Mouse (Mus musculus) layer of hippocampus, postnatal 10 days (tissue): ENCODE data around the gene Cyb561d1. TPM values are rescaled to one million over a fixed set of nuclear protein-coding genes. Genes with fewer than 3 reads are reported as not detected.
A peak's percentile ranks its signal among the peaks of the same experiment; 100 is the strongest.
"Not testable (repeated sequence)": the region's sequence is repeated elsewhere in the genome, so short reads cannot be mapped to it uniquely, and the experiment has no call there.

ENCODE experiments used
- DNase-seq, 2 experiments: peaks; one replicate each; pipeline ENCODE4 v3.0.0; 2021; ENCODE audit warnings: low spot score in 2 of 2
- long read RNA-seq: library from polyadenylated mRNA; stranded (forward); transcript quantifications from one replicate; pipeline ENCODE4 v2.0.0, GENCODE M21; 2023
- total RNA-seq, 2 experiments: library from RNA; stranded (reverse); gene quantifications; 2 replicates each; pipeline ENCODE4 v1.2.3; 2021

Gene Cyb561d1
- total RNA-seq: 10 to 100 TPM; 10.6 to 11.2 TPM
- long read RNA-seq, full-length matches to known transcripts: 6 of 10 reads
- long read RNA-seq, partial matches to known transcripts: 0 of 10 reads
- long read RNA-seq, other reads (novel, unspliced or antisense): 4 of 10 reads

DNA sequence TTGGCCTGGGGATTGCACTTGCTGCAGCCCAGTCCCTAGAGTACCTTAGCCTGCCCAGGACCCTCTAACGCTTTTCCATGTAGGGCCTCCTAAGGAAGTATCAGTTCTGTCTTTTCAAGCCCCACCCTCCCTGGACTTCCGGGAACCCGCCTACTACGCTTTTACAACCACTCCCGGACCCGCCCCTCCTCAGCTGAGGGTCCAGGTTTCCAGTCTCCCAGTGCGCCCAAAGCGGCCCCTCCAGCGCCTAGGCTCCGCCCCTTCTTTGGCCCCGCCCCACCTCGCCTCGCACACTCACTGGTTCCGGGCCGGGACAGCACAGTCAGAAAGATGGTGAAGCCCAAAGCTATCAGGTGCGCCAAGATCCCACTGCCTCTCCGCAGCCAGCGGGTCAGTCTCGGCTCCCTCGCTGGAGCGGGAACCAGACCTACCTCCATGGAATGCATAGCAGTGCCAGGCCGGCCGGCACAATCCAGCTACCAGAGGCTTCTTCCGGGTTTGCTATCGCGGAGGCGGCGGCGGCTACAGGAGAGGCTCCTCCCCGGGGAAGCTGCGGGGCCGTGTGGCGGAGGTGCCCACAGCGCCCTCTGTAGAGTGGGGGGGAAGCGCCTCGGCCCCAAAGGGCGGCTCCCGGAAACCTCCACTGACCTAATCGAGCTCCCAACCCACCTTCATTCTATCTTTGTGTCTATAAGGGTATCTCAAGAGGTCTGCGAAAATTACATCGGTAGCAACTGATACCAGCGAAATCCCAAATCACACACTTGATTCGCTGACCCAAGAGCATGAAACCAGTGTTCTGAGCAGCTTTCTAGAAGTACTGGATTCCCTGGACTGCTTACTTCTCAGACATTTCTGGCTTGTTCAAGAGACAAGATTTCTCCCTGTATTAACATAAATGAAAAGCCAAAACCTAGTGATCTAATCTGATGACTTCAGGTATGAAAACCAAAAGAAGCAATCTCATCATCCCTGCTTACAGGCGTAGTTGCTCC lies at the start of gene Cyb561d1:
Gene Cyb561d1 (minus strand): TSS at position 884 of the 995 bp plus-strand sequence.
- DNase-seq: peak; percentile 88 to 94

GRCm38 (mm10) chr3:108246857-108247256 lies 45.8 kb upstream of the Cyb561d1 start:
- DNase-seq: no peak

DNA sequence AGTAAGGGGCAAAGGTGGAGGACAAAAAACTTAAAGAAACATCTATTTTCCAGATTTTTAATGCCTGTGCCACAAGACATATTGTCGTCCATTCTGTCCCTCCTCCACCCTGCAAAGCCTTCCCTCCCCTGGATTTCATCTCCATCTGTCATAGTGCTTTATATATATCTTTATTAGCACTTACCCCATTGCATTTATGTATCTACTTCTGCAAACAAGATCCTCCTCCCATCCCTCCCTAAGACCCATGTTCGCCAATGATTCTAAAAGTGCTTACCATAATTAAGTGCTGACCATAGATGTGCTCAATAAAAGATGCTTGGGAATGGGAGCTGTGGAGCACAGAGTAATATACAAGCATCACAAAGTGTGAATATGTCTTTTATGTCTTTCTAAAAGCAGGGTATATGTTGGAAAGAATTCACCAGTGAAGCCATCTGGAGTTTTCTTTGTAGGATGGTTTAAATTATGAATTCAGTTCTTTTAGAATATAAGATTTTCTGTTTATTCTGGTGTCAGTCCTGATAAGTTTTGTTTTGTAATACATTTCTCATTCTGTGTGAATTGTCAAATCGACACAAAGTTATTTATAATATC lies 40.3 kb upstream of the Cyb561d1 start:
- DNase-seq: no peak

GRCm38 (mm10) chr3:108237474-108238102 lies 36.6 kb upstream of the Cyb561d1 start:
- DNase-seq: not testable (repeated sequence)

- no peak for DNase-seq
Observed at GRCm38 (mm10) chr3:108231646-108232045, 30.6 kb upstream of the Cyb561d1 start.

GRCm38 (mm10) chr3:108227521-108227920 lies 26.5 kb upstream of the Cyb561d1 start:
- no peak for DNase-seq

DNA sequence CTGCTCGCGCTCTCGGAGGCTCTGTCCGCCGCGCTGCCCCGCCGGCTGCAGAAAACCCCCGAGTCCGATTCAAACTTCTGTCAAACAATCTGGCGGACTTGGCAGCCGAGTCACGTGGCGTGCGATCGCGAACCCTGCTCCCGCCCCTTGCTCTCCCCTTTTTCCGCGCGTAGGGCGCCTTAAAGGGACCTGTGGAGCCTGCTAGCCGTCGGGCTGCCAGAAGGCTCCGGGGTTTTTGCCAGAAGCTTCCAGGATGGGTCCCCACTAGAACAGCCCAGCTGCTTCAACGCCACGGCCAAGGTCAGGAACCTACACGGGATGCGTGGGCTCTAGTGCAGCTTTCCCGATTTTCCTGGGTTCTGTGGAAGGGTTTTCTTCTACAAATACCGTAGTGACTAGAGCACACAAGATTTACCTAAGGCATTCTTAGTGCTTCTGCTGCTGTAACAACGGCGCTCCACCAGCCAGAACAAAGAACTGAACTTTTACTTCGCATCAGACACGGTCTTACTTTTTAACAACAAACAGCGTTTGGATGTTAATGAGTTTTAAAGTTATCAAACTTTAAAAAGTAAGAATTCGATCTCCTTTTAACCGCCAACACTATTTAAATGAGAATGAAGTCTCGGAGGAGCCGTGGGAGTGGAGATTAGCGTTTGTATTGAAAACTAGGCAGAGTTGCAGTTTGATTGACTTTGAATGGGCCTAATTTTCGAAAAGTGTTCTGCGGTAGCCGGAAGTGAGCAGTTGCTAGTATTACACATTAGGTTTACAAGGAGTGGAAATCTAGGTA lies 25.7 kb upstream of the Cyb561d1 start, which contains the start of gene Sypl2:
Gene Sypl2 (minus strand): TSS at position 91 of the 793 bp plus-strand sequence.
- DNase-seq: peak; percentile 30 to 52

GRCm38 (mm10) chr3:108225711-108226557 lies 24.9 kb upstream of the Cyb561d1 start:
- DNase-seq: peak in 1 of 2 experiments; percentile 14

DNA sequence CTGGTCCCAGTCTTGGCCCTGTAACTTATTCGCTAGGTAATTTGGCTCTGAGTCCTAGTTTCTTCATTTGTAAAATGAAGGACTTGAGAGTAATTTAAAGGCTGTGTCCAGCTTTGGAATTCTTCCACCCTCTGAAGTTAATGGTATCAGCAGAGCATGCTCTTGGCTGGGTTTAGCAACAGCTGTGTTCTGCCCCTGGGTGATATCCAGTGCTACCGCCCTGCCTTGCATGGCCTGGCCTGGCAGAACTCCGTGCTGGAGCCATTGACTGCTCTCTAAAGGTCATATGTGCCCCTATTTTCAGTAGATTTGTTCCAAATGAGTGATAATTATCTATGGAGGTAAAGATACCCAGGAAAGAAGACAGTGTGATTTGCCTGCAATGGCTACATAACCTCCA lies 19.6 kb upstream of the Cyb561d1 start:
- no peak for DNase-seq

DNA sequence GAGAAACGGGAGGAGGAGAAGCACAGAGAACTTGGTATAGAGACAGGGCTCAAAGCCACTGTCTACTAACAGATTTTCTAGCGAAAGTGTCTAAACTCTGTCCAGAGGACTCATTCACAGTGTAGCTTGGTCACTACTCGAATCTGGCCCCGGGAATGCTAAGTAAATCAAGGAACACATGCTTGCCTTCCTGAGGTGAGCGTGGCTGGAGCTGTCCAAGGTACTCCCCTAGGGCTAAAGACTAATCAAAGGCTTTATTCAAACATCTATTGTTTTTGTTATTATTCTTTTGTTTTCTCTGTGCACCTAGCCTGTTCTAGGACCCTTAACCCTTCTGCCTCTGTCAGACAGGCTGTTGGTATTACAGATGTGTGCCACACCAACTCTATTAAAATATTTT lies 13.7 kb upstream of the Cyb561d1 start:
- no peak for DNase-seq

DNA sequence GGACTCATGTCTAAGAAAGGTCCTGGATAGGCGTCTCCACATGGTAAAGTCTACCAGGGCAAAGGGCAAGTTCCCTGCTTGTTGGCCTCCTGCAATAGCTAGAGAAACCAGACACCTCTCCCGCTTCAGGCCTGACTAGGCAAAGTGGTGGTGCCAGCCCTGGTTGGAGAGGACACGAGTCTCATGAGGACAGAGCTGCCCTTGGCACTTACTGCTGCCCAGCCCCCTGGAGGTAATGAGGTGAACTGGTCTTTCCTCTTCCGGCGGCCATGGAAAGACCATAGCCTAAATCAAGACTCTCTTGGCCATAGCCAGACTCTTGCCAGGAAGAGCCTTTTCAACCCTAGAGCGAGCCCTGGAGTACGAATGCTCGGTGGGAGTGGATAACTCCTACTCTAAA lies 11.4 kb upstream of the Cyb561d1 start:
- peak in 1 of 2 experiments; percentile 12 for DNase-seq

DNA sequence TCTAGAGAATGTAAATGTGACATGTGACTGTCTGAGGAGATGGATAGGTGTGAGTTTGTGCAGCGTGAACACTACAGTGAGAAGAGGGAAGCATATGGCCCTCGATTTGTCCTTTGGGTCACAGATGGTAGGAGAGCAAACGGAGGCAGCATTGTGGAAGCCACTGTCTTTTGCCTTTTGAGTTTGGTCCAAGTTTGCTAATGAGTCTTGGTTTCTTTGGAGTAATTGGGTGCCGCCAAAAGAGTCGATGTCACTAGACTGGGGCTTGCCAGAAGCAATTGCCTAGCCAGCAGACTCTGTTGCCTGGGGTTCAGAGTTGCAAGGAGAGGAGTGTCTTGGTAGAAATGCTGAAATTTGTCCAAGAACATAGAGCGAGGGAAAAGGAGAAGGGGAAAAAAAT lies 10.8 kb upstream of the Cyb561d1 start:
- peak in 1 of 2 experiments; percentile 34 for DNase-seq

DNA sequence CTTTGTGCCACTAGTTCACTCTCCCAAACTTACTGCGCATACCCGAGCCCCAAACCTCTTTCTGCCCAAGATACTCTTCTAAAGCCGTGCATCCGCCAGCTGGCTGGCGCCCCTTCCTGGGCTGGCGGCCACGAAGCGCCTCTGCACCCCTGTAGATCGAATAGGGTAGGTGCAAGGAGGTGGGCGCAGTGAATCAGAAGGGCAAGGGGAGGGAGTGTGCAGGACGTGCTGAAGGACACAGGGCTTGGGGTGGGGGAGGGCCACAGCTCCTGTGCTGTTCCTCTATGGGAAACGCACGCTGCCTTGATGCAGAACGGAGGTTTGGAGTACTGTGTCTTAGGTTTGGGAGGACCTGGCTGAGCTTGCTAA lies 9.7 kb upstream of the Cyb561d1 start, which contains the start of gene Atxn7l2:
Gene Atxn7l2 (minus strand): TSS at position 164 of the 369 bp plus-strand sequence.
- no peak for DNase-seq

DNA sequence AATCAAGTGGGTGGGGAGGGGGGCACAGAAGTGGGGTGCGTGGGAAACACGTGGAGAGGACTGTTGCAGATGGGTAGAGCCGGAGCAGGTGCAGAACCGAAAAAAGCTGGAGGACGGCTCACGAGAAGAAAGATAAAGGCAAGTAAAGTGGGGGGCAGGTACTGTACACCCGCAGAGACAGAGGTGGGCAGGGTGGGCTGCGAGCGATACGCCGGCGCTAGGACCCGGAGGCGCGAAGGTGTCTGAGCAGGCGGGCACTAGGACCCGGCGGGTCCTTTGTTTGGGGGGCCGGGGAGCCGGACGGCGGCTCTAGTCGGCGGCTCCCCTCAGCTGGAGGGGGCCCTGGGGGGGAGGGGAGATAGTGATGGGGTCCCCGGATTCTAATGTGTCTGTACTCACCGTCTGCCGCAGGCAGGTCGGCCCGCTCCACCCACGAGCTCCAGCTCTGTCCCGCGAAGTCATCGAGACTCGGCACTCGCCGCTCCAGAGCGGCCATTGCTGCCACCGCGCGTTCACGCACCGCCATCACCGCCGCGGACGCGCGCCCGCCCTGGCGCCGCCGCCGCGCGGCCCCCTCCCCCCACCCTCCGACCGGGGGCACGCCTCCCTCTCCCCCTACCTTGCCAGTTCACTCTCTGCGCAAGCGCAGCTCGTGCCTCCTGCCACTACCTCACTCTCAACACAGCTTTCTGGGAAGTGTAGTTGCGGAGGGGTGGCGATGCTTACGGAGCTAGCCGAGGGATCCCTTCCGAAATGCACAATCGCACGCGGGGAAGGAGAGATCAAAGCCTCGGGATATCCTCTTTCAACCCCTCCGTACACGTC lies 9.1 kb upstream of the Cyb561d1 start:
- DNase-seq: peak; percentile 91 to 94

GRCm38 (mm10) chr3:108209536-108209935 lies 8.5 kb upstream of the Cyb561d1 start:
- DNase-seq: no peak

- DNase-seq: no peak
Observed at GRCm38 (mm10) chr3:108209001-108209400, 8.0 kb upstream of the Cyb561d1 start.

GRCm38 (mm10) chr3:108206731-108207375 lies 5.8 kb upstream of the Cyb561d1 start:
- DNase-seq: peak in 1 of 2 experiments; percentile 23

- DNase-seq: no peak
Observed at GRCm38 (mm10) chr3:108205601-108206000, 4.6 kb upstream of the Cyb561d1 start.
